Mouse (Mus musculus): ENCODE data around the gene Adamts18. TPM values are rescaled to one million over a fixed set of nuclear protein-coding genes. Genes with fewer than 3 reads are reported as not detected.

Gene Adamts18
- polyA plus RNA-seq, 1 experiment from 2014 or later: 0.79 TPM

GRCm38 (mm10) chr8:113848081-113848652, 371 bp downstream of the Adamts18 start:
- under 1% methylated on average over 50 of the region's 50 CpGs for WGBS
- peak overlapping the region; percentile 67 for H3K4me2 ChIP-seq (ENCODE audit: low read depth, low read length)
- H3K4me3 ChIP-seq (ENCODE audit: low read length): peak overlapping the region; percentile 48
- H3K4me1 ChIP-seq (ENCODE audit: control insufficient read depth, insufficient read depth, low read length): 0 out of 2 replicates have a peak, but pooled peaks cover 2% of the 10 kb centered on the region
- H3K27ac ChIP-seq (ENCODE audit: low read length): no peak overlapping the region
- no peak for ATAC-seq (replicated peaks; ENCODE audit: extremely low read depth, insufficient read depth, low FRiP score)
- no peak overlapping the region; the same call in 1 of the 2 replicates for H3K9ac ChIP-seq (ENCODE audit: low read length)
- H3K9me3 ChIP-seq (replicated peaks; ENCODE audit: control insufficient read depth, low read length): no peaks in the 10 kb centered on the region
- peaks cover 45% of the 10 kb centered on the region for H3K27me3 ChIP-seq (ENCODE audit: control insufficient read depth, insufficient read depth, low read length)
- no peaks in the 10 kb centered on the region for H3K36me3 ChIP-seq (ENCODE audit: control insufficient read depth, insufficient read depth)

DNA sequence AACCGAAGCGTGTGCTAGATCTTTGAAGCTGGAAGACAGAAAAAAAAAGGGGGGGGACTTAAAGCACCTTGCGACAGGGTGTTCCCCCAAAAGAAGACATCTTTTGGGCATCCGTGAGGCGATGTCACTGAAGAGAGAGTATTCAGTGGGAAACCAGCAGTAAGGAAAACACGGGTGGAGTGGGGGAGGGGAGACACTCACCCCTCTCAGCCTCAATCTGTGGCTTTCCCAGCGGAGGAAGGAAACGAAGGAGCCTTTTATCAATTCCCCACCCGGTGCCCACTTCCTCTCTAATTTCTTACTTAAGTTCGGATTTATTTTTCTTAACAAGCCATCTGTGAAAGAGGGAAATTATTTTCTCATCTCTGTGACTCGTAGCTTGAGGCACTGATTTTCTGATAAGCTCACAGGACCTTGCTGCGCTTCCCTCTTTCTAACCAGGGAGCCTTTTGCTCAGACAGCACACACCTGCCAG, 895 bp downstream of the Adamts18 start:
- 22% methylated on average over 12 of the region's 12 CpGs for WGBS
- H3K4me3 ChIP-seq (ENCODE audit: low read length): peak overlapping the region; percentile 48
- no peaks in the 10 kb centered on the region for H3K9me3 ChIP-seq (replicated peaks; ENCODE audit: control insufficient read depth, low read length)
- no peak for ATAC-seq (replicated peaks; ENCODE audit: extremely low read depth, insufficient read depth, low FRiP score)
- H3K9ac ChIP-seq (ENCODE audit: low read length): no peak overlapping the region; the same call in 1 of the 2 replicates
- H3K27ac ChIP-seq (ENCODE audit: low read length): no peak overlapping the region
- H3K4me2 ChIP-seq (ENCODE audit: low read depth, low read length): peak overlapping the region; percentile 67; the same call in 1 of the 2 replicates
- no peaks in the 10 kb centered on the region for H3K36me3 ChIP-seq (ENCODE audit: control insufficient read depth, insufficient read depth)
- peaks cover 45% of the 10 kb centered on the region for H3K27me3 ChIP-seq (ENCODE audit: control insufficient read depth, insufficient read depth, low read length)
- 0 out of 2 replicates have a peak, but pooled peaks cover 2% of the 10 kb centered on the region for H3K4me1 ChIP-seq (ENCODE audit: control insufficient read depth, insufficient read depth, low read length)

DNA sequence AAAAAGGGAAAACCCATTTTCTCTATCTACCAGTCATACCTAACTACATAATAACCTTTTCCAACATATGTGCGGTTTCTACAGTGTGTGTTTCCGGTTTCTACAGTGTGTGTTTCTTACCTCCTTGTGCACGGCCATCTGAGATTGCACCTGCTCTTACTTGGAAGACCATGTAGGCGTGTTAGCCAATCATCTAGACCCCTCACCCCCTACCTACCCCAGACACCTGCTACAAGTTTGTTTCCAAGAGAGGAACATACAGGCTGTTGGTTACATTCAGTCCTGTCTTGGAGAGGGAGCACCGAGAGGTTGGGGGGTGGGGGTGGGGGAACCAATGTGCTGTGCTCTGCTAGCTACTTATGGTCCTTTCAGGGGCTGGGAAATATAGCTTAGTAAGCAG, 1.9 kb downstream of the Adamts18 start:
- Histone ChIP-seq H3K9ac (ENCODE audit: low read length) (no peak overlapping the region), H3K4me1 (ENCODE audit: control insufficient read depth, insufficient read depth, low read length) (0 out of 2 replicates have a peak, but pooled peaks cover 2% of the 10 kb centered on the region), H3K4me2 (ENCODE audit: low read depth, low read length) (no peak overlapping the region), H3K27ac (ENCODE audit: low read length) (no peak overlapping the region), H3K27me3 (ENCODE audit: control insufficient read depth, insufficient read depth, low read length) (peaks cover 45% of the 10 kb centered on the region), H3K4me3 (ENCODE audit: low read length) (no peak overlapping the region), H3K9me3 (replicated peaks; ENCODE audit: control insufficient read depth, low read length) (no peaks in the 10 kb centered on the region), H3K36me3 (ENCODE audit: control insufficient read depth, insufficient read depth) (no peaks in the 10 kb centered on the region)
- WGBS: 71% methylated on average over 5 of the region's 5 CpGs
- ATAC-seq (replicated peaks; ENCODE audit: extremely low read depth, insufficient read depth, low FRiP score): no peak

GRCm38 (mm10) chr8:113844801-113845301, 3.7 kb downstream of the Adamts18 start:
- Histone ChIP-seq H3K27ac (ENCODE audit: low read length) (no peak overlapping the region), H3K4me3 (ENCODE audit: low read length) (no peak overlapping the region), H3K27me3 (ENCODE audit: control insufficient read depth, insufficient read depth, low read length) (peaks cover 34% of the 10 kb centered on the region), H3K4me1 (ENCODE audit: control insufficient read depth, insufficient read depth, low read length) (0 out of 2 replicates have a peak, but pooled peaks cover 2% of the 10 kb centered on the region), H3K9me3 (replicated peaks; ENCODE audit: control insufficient read depth, low read length) (no peaks in the 10 kb centered on the region), H3K9ac (ENCODE audit: low read length) (no peak overlapping the region), H3K36me3 (ENCODE audit: control insufficient read depth, insufficient read depth) (no peaks in the 10 kb centered on the region), H3K4me2 (ENCODE audit: low read depth, low read length) (no peak overlapping the region)
- ATAC-seq (replicated peaks; ENCODE audit: extremely low read depth, insufficient read depth, low FRiP score): no peak
- WGBS: 44% methylated on average over 20 of the region's 20 CpGs

DNA sequence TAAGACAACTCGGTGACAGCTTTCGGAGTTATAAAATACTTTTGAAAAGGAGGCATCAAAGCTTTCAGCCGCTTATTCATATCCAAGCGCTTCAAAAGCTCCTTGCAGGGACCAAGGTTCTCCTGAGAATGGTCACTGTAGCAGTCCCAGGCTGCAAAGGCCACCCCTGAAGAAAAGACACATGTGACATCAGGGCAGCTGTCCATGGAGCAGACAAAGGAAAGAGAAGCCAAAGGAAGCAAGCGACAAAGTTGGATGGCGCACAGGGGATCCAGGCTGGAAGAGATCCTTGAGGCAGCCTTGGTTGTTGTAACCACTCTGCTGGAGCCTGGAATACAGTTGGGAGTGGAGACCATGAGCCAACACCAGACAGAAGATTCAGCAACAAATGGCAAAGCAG, 10.3 kb downstream of the Adamts18 start:
- no peak overlapping the region for H3K4me3 ChIP-seq (ENCODE audit: low read length)
- no peak overlapping the region for H3K4me2 ChIP-seq (ENCODE audit: low read depth, low read length)
- no peak overlapping the region for H3K27ac ChIP-seq (ENCODE audit: low read length)
- no peaks in the 10 kb centered on the region for H3K9me3 ChIP-seq (replicated peaks; ENCODE audit: control insufficient read depth, low read length)
- no peak overlapping the region for H3K9ac ChIP-seq (ENCODE audit: low read length)
- 69% methylated on average over 6 of the region's 6 CpGs for WGBS
- peaks cover 3% of the 10 kb centered on the region; the same call in 1 of the 2 replicates for H3K4me1 ChIP-seq (ENCODE audit: control insufficient read depth, insufficient read depth, low read length)
- H3K27me3 ChIP-seq (ENCODE audit: control insufficient read depth, insufficient read depth, low read length): no peaks in the 10 kb centered on the region; the same call in 1 of the 2 replicates
- ATAC-seq (replicated peaks; ENCODE audit: extremely low read depth, insufficient read depth, low FRiP score): no peak
- H3K36me3 ChIP-seq (ENCODE audit: control insufficient read depth, insufficient read depth): no peaks in the 10 kb centered on the region

GRCm38 (mm10) chr8:113837570-113837915, 11.0 kb downstream of the Adamts18 start:
- no peak for ATAC-seq (replicated peaks; ENCODE audit: extremely low read depth, insufficient read depth, low FRiP score)
- no peak overlapping the region for H3K4me3 ChIP-seq (ENCODE audit: low read length)
- no peaks in the 10 kb centered on the region for H3K36me3 ChIP-seq (ENCODE audit: control insufficient read depth, insufficient read depth)
- no peaks in the 10 kb centered on the region for H3K9me3 ChIP-seq (replicated peaks; ENCODE audit: control insufficient read depth, low read length)
- H3K4me2 ChIP-seq (ENCODE audit: low read depth, low read length): no peak overlapping the region
- H3K27ac ChIP-seq (ENCODE audit: low read length): no peak overlapping the region
- peaks cover 3% of the 10 kb centered on the region; the same call in 1 of the 2 replicates for H3K4me1 ChIP-seq (ENCODE audit: control insufficient read depth, insufficient read depth, low read length)
- no peaks in the 10 kb centered on the region; the same call in 1 of the 2 replicates for H3K27me3 ChIP-seq (ENCODE audit: control insufficient read depth, insufficient read depth, low read length)
- H3K9ac ChIP-seq (ENCODE audit: low read length): no peak overlapping the region
- 28% methylated on average over 4 of the region's 4 CpGs for WGBS

DNA sequence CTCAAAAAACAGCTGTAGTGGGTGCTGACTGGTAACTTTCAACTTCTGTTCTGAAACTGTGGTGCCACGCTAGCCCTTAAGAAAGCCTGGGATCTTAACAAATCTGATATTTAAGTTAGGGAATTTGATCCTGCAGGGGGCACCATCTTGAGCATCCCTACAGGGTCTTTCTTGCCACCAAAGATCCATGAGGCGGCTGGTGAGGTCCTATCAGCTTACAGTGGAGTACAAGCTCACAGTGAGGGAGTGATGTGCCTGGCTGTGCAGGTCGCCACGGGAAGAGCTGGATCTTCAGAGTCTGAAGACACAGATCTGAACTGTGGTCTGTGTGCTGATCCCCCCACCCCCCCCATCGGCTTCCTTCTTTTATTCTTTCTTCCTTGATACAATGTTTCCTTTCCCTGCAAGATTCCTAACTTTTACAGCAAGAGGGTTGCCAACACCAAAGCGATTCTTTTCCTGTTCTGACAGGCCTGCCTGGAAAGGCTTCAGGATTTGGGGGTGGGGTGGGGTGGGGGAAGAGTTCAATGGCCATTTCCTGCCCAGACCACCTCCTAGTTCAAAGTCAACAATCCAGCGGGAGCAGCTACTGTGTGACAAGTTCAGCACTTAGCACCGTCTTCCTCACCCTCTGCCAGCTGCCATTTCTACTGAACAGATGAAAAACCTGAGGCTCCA, 11.5 kb downstream of the Adamts18 start:
- Histone ChIP-seq H3K9me3 (replicated peaks; ENCODE audit: control insufficient read depth, low read length) (no peaks in the 10 kb centered on the region), H3K27me3 (ENCODE audit: control insufficient read depth, insufficient read depth, low read length) (no peaks in the 10 kb centered on the region; the same call in 1 of the 2 replicates), H3K4me3 (ENCODE audit: low read length) (no peak overlapping the region), H3K4me2 (ENCODE audit: low read depth, low read length) (no peak overlapping the region), H3K36me3 (ENCODE audit: control insufficient read depth, insufficient read depth) (no peaks in the 10 kb centered on the region), H3K9ac (ENCODE audit: low read length) (no peak overlapping the region), H3K4me1 (ENCODE audit: control insufficient read depth, insufficient read depth, low read length) (peaks cover 3% of the 10 kb centered on the region; the same call in 1 of the 2 replicates), H3K27ac (ENCODE audit: low read length) (no peak overlapping the region)
- 43% methylated on average over 8 of the region's 8 CpGs for WGBS
- peak; percentile 41; the same call in 1 of the 2 replicates for ATAC-seq (replicated peaks; ENCODE audit: extremely low read depth, insufficient read depth, low FRiP score)

- no peak overlapping the region for H3K27ac ChIP-seq (ENCODE audit: low read length)
- no peak overlapping the region for H3K9ac ChIP-seq (ENCODE audit: low read length)
- no peaks in the 10 kb centered on the region for H3K27me3 ChIP-seq (ENCODE audit: control insufficient read depth, insufficient read depth, low read length)
- ATAC-seq (replicated peaks; ENCODE audit: extremely low read depth, insufficient read depth, low FRiP score): no peak
- no peak overlapping the region for H3K4me2 ChIP-seq (ENCODE audit: low read depth, low read length)
- H3K4me3 ChIP-seq (ENCODE audit: low read length): no peak overlapping the region
- H3K36me3 ChIP-seq (ENCODE audit: control insufficient read depth, insufficient read depth): no peaks in the 10 kb centered on the region
- 48% methylated on average over 4 of the region's 4 CpGs for WGBS
- H3K9me3 ChIP-seq (replicated peaks; ENCODE audit: control insufficient read depth, low read length): no peaks in the 10 kb centered on the region
- H3K4me1 ChIP-seq (ENCODE audit: control insufficient read depth, insufficient read depth, low read length): peaks cover 3% of the 10 kb centered on the region; the same call in 1 of the 2 replicates
Measured at GRCm38 (mm10) chr8:113833644-113834043, 14.9 kb downstream of the Adamts18 start.

DNA sequence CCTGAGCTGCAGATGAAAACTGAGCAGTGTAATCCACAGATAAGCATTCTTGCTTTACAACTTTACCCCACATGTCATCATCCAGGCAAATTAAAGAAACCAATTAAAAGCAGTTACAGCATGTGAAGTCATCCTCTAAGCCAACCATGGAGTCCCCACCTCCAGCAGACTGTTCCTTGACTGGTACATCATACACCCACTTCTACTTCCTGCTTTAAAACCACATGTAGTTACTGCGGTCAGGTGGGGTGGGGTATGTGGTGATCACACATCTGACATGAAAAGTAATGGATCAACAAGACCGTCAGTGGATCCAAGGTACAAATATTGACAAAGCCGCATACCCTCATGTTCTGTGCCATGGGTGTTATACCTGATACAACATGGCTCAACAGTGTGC, 21.3 kb downstream of the Adamts18 start:
- Histone ChIP-seq H3K9me3 (replicated peaks; ENCODE audit: control insufficient read depth, low read length) (no peaks in the 10 kb centered on the region), H3K36me3 (ENCODE audit: control insufficient read depth, insufficient read depth) (no peaks in the 10 kb centered on the region), H3K4me1 (ENCODE audit: control insufficient read depth, insufficient read depth, low read length) (no peaks in the 10 kb centered on the region), H3K27ac (ENCODE audit: low read length) (no peak overlapping the region), H3K4me2 (ENCODE audit: low read depth, low read length) (no peak overlapping the region), H3K27me3 (ENCODE audit: control insufficient read depth, insufficient read depth, low read length) (no peaks in the 10 kb centered on the region), H3K9ac (ENCODE audit: low read length) (no peak overlapping the region), H3K4me3 (ENCODE audit: low read length) (no peak overlapping the region)
- no peak for ATAC-seq (replicated peaks; ENCODE audit: extremely low read depth, insufficient read depth, low FRiP score)
- WGBS: 86% methylated on average over 3 of the region's 3 CpGs
